Mouse (Mus musculus) heart, embryonic 12.5 days (tissue): Measurements from ENCODE around the gene Mto1. TPM values are rescaled to one million over a fixed set of nuclear protein-coding genes. Genes with fewer than 3 reads are reported as not detected.

Experiments used
- microRNA-seq: library from miRNA; unstranded; fragments of <30 nt; microRNA quantifications from one replicate; pipeline ENCODE4, GENCODE M21; 2017
- polyA plus RNA-seq: library from polyadenylated mRNA; unstranded; fragments of >200 nt; fragmentation: Nextera tagmentation; extraction: Ambion mirVana; gene quantifications from 2 replicates; pipeline ENCODE4 v1.2.1, GENCODE M21; 2016

Mto1 gene
- polyA plus RNA-seq, 1 experiment from 2014 or later, result 28.8 TPM

Small RNA genes lying within 50 kb of the gene (microRNA-seq; reads per million reads assigned to microRNA genes)
- gene Gm26377, result not detected

Other genes with a start within 250 kb of the Mto1 start
- gene Gsta1, start 217.6 kb upstream of the Mto1 start, polyA plus RNA-seq, result not detected in 2 replicates
- gene Gm3776, start 191.1 kb upstream of the Mto1 start, polyA plus RNA-seq, result not detected in 2 replicates
- gene Gm10639, start 158.3 kb upstream of the Mto1 start, polyA plus RNA-seq, result not detected in 2 replicates
- not detected in 2 replicates for gene Omt2a, start 133.4 kb upstream of the Mto1 start, polyA plus RNA-seq
- not detected in 2 replicates for gene Omt2b, start 120.6 kb upstream of the Mto1 start, polyA plus RNA-seq
- not detected in 2 replicates for gene Gsta2, start 92.4 kb upstream of the Mto1 start, polyA plus RNA-seq
- not detected in 2 replicates for gene Dppa5a, start 80.0 kb upstream of the Mto1 start, polyA plus RNA-seq
- 0.56 and 0.68 TPM in 2 replicates for gene Ooep, start 69.5 kb upstream of the Mto1 start, polyA plus RNA-seq
- 0.24 and 0.36 TPM in 2 replicates for gene Ddx43, start 52.4 kb upstream of the Mto1 start, polyA plus RNA-seq
- gene Cgas, start 5.0 kb upstream of the Mto1 start, polyA plus RNA-seq, result 0.68 and 0.82 TPM in 2 replicates
- gene Gm17324, start 578 bp downstream of the Mto1 start, polyA plus RNA-seq, result 0.65 and 0.99 TPM in 2 replicates
- 2,772 and 2,882 TPM in 2 replicates for gene Eef1a1, start 40.9 kb downstream of the Mto1 start, polyA plus RNA-seq
- 8.2 and 8.5 TPM in 2 replicates for gene Slc17a5, start 139.8 kb downstream of the Mto1 start, polyA plus RNA-seq
- gene Cd109, start 167.3 kb downstream of the Mto1 start, polyA plus RNA-seq, result 1.7 and 1.8 TPM in 2 replicates